Mouse (Mus musculus) kidney, postnatal 0 days (tissue): ENCODE results near the gene Ppef2. TPM values are rescaled to one million over a fixed set of nuclear protein-coding genes. Genes with fewer than 3 reads are reported as not detected.

Source experiments
- ATAC-seq: fragments of 200-750 bp; cut with Nextera tagmentation; replicated peaks from 2 replicates; pipeline ENCODE4 v1.8.0; 2017; ENCODE audit warnings: low read depth, moderate number of reproducible peaks, moderate TSS enrichment, moderate library complexity; ENCODE audit not compliant: low FRiP score
- DNase-seq: peaks from one replicate; pipeline ENCODE4 v3.0.0-alpha.2; 2016; ENCODE audit warnings: low spot score
- H3K27ac ChIP-seq: fragments of 300-500 bp; sonication (generic); 2 replicates; pipeline ENCODE4 v1.5.1; 2014; ENCODE audit warnings: mild to moderate bottlenecking
- H3K27me3 ChIP-seq: fragments of 300-500 bp; sonication (generic); 2 replicates; pipeline ENCODE4 v1.6.1; 2014; ENCODE audit warnings: low read length, mixed read lengths; ENCODE audit not compliant: insufficient read depth
- H3K36me3 ChIP-seq: fragments of 300-500 bp; sonication (generic); 2 replicates; pipeline ENCODE4 v1.6.1; 2014; ENCODE audit warnings: low read length, mixed read lengths; ENCODE audit not compliant: insufficient read depth
- H3K4me1 ChIP-seq: fragments of 300-500 bp; sonication (generic); replicated peaks from 2 replicates; pipeline ENCODE4 v1.6.1; 2014; ENCODE audit warnings: antibody characterized with exemption, low read length, mixed read lengths; ENCODE audit not compliant: insufficient read depth
- H3K4me2 ChIP-seq: fragments of 300-500 bp; sonication (generic); 2 replicates; pipeline ENCODE4 v1.6.1; 2014; ENCODE audit warnings: mild to moderate bottlenecking, low read length, moderate library complexity, mixed read lengths
- H3K4me3 ChIP-seq: fragments of 300-500 bp; sonication (generic); replicated peaks from 2 replicates; pipeline ENCODE4 v1.5.1; 2014; ENCODE audit warnings: low read depth, low read length
- H3K9ac ChIP-seq: fragments of 300-500 bp; sonication (generic); 2 replicates; pipeline ENCODE4 v1.6.1; 2014; ENCODE audit warnings: low read depth, low read length
- H3K9me3 ChIP-seq: fragments of 300-500 bp; sonication (generic); replicated peaks from 2 replicates; pipeline ENCODE4 v1.6.1; 2016; ENCODE audit warnings: low read length, inconsistent platforms, mixed read lengths
- CTCF ChIP-seq: IDR thresholded peaks from 2 replicates; pipeline ENCODE4 v1.5.1; 2016; ENCODE audit warnings: antibody characterized with exemption, low read depth, mild to moderate bottlenecking, moderate library complexity
- WGBS: fragments of 180-500 bp; shearing (Covaris S2); extraction: QIAGEN DNeasy Blood & Tissue Kit; methylation state at CpG from one replicate; pipeline ENCODE4 v1.1.7; 2014; 5-methylcytosine and 5-hydroxymethylcytosine counted together
- polyA plus RNA-seq: library from polyadenylated mRNA; unstranded; fragments of >200 nt; fragmentation: Nextera tagmentation; extraction: Ambion mirVana; gene quantifications from 2 replicates; pipeline ENCODE4 v1.2.1, GENCODE M21; 2015

The Ppef2 gene
- polyA plus RNA-seq, 1 experiment from 2014 or later = 0.07 TPM

DNA sequence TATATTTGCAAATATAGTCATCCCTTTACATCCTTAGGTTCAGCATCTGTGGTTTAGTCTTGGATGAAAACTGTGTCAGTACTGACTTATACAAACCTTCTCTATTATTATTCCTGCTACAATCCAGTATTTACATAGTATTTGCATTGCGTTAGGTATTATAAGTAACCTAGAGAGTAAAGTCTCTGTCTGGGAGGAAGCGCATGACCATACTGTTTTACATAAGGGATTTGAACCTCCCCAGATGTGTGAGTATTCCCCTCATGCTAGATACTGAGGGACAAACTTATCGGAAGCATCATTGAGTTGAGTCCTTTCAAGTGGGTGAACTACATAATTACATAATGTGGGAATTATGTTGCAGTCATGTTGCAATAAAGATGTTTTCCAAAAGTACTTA is 26.6 kb downstream of the Ppef2 start:
- ATAC-seq (no peak), DNase-seq (no peak)
- WGBS = 94% methylated on average over 3 of the region's 3 CpGs
- Histone ChIP-seq H3K36me3 (no peaks in the 10 kb centered on the region), H3K4me2 (no peak overlapping the region), H3K4me1 (no peaks in the 10 kb centered on the region), H3K4me3 (no peak overlapping the region), H3K27me3 (no peaks in the 10 kb centered on the region), H3K9ac (no peak overlapping the region), H3K27ac (no peak overlapping the region), H3K9me3 (no peaks in the 10 kb centered on the region)
- TF ChIP-seq CTCF = no peak

DNA sequence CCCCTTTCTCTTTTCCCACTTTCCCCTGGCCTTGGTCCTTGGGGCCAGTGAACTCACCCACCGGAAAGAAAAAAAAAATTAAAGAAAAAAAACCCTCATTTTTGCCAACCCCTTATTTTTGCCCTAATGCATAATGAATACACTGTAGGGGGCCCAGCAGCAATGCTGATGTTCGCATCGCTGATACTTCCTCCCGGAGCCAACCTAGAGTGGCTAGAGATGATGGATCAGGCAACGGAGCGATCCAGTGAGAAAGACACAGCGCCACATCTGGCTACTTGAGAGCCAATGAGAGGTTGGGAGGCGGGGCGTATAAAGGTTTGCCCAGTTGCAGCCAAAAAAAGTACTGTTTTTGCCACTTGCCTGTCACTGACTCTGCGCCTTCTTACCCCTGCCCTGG is 27.3 kb downstream of the Ppef2 start:
- H3K4me3 ChIP-seq = no peak overlapping the region
- no peak for TF ChIP-seq CTCF
- no peak overlapping the region for H3K27ac ChIP-seq
- H3K9ac ChIP-seq = no peak overlapping the region
- ATAC-seq (no peak), DNase-seq (no peak)
- no peaks in the 10 kb centered on the region for H3K27me3 ChIP-seq
- H3K4me1 ChIP-seq = no peaks in the 10 kb centered on the region
- H3K36me3 ChIP-seq = no peaks in the 10 kb centered on the region
- H3K9me3 ChIP-seq = no peaks in the 10 kb centered on the region
- H3K4me2 ChIP-seq = no peak overlapping the region
- WGBS = 59% methylated on average over 10 of the region's 10 CpGs

DNA sequence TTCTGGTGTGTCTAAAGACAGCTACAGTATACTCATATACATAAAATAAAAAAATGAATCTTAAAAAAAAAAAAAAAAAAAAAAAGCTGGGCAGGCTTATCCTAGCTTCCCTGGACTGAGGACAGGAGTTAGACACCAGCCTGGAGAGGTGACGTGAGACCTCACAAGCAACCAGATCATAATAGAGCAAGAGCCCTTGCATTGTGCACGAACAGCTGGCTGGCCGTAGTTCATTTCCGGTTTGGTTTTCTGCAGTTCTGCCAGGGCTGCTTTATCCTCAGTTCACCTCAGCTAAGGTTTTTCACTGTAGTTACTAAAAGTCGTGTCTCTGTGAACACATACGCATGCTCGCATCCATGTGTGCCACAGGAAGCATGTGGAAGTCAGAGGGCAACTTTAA is 28.3 kb downstream of the Ppef2 start:
- ATAC-seq = no peak

DNA sequence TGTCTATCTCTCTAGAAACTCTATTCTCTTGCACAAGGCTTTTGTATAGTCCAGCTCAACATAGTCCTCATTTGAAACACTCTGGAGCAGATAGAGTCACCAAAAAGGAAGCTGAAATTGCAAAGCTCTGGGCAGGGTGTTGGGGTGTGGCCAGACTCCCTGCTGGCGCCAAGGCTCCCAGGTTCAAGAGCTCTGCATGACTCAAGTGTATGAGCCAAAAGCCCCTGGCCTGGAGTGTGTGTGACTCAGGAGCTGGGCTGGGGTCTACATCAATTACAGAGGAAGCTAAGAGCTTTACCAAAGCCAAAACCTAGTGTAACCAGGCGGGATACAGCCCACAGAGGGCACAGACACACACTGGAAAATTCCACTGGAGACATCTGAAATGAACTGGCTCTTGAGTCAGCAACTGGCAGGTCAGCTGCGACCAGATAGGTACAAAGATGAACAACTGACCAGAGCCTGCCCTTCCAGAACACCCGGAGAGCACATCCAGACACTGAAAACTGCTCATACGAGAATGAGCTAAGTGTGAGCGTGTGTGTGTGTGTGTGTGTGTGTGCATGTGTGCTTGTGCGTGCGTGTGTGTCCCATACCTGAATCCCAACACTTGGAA is 35.7 kb downstream of the Ppef2 start:
- 87% methylated on average over 8 of the region's 8 CpGs for WGBS
- ATAC-seq = no peak
- DNase-seq = no peak

More for the DNA sequence above, 28.3 kb downstream of the Ppef2 start:
- H3K27ac ChIP-seq = no peak overlapping the region
- H3K36me3 ChIP-seq = no peaks in the 10 kb centered on the region
- H3K4me1 ChIP-seq = no peaks in the 10 kb centered on the region
- H3K4me2 ChIP-seq = no peak overlapping the region
- no peaks in the 10 kb centered on the region for H3K9me3 ChIP-seq
- no peak overlapping the region for H3K9ac ChIP-seq
- no peak for DNase-seq
- no peak overlapping the region for H3K4me3 ChIP-seq
- 82% methylated on average over 7 of the region's 7 CpGs for WGBS
- H3K27me3 ChIP-seq = no peaks in the 10 kb centered on the region
- TF ChIP-seq CTCF = no peak

DNA sequence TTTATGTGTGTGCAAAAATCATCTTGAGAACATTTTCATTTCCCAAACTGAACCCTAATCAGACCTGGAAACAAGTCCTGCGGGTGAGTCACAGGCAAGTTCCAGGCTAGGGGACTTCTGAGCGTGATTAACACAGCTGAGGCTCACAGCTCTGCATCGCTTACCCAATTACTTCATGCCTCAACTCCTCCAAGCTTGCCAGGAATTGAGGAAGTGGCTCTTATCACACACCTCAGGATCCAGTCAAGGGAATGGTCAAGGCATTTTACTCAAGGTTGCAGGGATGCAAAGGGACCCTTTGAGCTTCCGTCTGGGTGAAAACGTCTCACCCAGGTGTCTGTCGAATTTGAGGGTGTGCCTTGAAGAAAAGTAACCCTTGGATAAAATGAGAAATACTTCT is 36.3 kb downstream of the Ppef2 start:
- WGBS = 56% methylated on average over 6 of the region's 6 CpGs
- Histone ChIP-seq H3K4me3 (no peak overlapping the region), H3K9ac (no peak overlapping the region), H3K36me3 (no peaks in the 10 kb centered on the region), H3K27me3 (no peaks in the 10 kb centered on the region), H3K9me3 (no peaks in the 10 kb centered on the region), H3K4me2 (no peak overlapping the region), H3K4me1 (no peaks in the 10 kb centered on the region), H3K27ac (no peak overlapping the region)
- no peak for TF ChIP-seq CTCF
- DNase-seq (peak; percentile 16), ATAC-seq (0 out of 2 replicates have a peak, but pooled peaks have one; percentile 33)

More for the DNA sequence above, 35.7 kb downstream of the Ppef2 start:
- no peak for TF ChIP-seq CTCF
- Histone ChIP-seq H3K4me1 (no peaks in the 10 kb centered on the region), H3K27me3 (no peaks in the 10 kb centered on the region), H3K9ac (no peak overlapping the region), H3K36me3 (no peaks in the 10 kb centered on the region), H3K4me3 (no peak overlapping the region), H3K27ac (no peak overlapping the region), H3K4me2 (no peak overlapping the region), H3K9me3 (no peaks in the 10 kb centered on the region)

DNA sequence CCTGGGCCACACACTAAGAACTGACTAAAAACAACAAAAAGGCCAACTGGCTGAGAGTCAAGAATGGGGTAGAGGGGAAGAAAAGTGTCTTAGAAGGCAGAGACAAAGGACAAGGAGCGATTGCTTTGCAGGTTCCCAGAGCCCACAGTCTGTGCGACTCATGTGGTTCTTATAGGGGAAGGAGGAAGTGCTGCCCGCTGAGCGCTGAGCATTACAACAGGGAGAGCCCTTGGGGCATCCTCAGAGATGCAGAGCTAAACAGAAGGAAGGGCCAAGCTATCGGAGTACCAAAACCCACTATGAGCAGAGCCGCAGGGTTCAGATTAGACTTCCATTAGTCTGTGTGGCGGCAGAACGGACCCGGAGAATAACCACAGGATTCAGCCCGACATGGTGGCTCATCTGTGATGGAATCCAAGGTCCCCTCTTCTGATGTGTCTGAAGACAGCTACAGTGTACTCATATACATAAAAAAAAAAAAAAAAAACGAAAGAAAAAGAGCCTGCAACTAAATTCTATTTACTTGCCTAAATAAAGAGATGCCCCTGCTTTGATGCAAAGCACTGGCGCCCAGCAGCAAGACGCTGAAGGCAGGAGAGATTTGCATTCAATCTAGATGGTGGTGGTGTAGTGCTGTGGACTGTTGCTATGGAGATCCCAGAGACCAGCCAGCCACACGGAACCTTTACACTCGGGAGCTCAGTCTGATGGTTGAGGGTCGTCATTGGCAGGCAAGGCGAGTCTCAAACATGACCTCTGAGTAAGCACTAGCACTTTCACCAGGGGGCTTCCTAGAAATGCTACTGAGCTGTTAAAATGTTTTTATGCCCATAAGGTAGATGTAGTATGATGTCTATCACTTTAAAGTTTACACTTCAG is 36.9 kb downstream of the Ppef2 start:
- Histone ChIP-seq H3K27me3 (no peaks in the 10 kb centered on the region), H3K27ac (no peak overlapping the region), H3K36me3 (no peaks in the 10 kb centered on the region), H3K9me3 (no peaks in the 10 kb centered on the region), H3K4me1 (no peaks in the 10 kb centered on the region), H3K9ac (no peak overlapping the region), H3K4me2 (no peak overlapping the region), H3K4me3 (no peak overlapping the region)
- no peak for TF ChIP-seq CTCF
- 54% methylated on average over 17 of the region's 17 CpGs for WGBS
- DNase-seq (no peak), ATAC-seq (no peak)
